Mouse (Mus musculus) liver, adult 2 months (tissue): ENCODE measurements at regions not wholly inside any gene's neighbourhood (a gene's known extent, or its start where the extent isn't known, plus 50 kb on each side); places are given as distances from the start of the nearest gene placed in this dataset.

Experiments
- CTCF ChIP-seq: fragments of 200-500 bp; IDR thresholded peaks from 2 replicates; pipeline ENCODE4 v1.5.1; 2011; ENCODE audit warnings: low read depth, low read length, control low read depth
- POLR2A ChIP-seq: fragments of 200-500 bp; IDR thresholded peaks from 2 replicates; pipeline ENCODE4 v1.6.1; 2011; ENCODE audit warnings: low read length, control low read depth; ENCODE audit not compliant: insufficient read depth; ENCODE audit errors: extremely low read depth

DNA sequence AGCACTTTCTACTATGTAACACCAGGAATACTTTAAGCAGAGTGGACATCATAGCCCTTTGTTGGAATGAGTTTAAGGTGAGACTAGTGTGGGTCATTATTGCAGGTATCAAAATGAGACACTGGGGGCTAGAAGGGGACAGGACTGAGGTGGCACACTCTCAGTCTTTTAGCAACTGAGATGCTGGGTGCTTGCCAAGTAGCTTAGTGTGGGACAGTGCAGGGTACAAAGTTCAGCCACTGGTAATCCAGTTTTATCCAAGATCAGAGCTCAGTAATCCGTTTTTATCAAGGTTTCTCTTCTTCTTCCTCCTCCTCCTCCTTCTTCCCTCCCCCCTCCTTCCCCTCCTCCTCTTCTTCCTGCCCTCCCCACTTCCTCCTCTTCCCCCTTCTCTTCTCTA lies 92.9 kb downstream of the Aldh8a1 start:
- TF ChIP-seq CTCF (no peak), POLR2A (no peak)
